Mouse (Mus musculus): ENCODE data around the gene Cartpt.

- TF ChIP-seq TBP (conservative IDR thresholded peaks at IDR 0.05; ENCODE audit: low read depth, low read length) (no peak), ELF1 (IDR thresholded peaks at IDR 0.05; ENCODE audit: low read depth, low read length) (no peak), POLR2A (IDR thresholded peaks at IDR 0.05; ENCODE audit: low read depth, low read length) (no peak), POLR2AphosphoS2 (IDR thresholded peaks at IDR 0.05; ENCODE audit: low read depth, low read length) (no peak)
These were observed 36.6 kb downstream of the Cartpt start for GRCm38 (mm10) chr13:99864331-99864730.
